Mouse (Mus musculus) skeletal muscle tissue, adult 2 months (tissue): ENCODE measurements around the gene Tmem144.
"Not testable (repeated sequence)": the region's sequence is repeated elsewhere in the genome, so short reads cannot be mapped to it uniquely, and the experiment has no call there.

Source experiments
- DNase-seq: peaks from one replicate; pipeline ENCODE4 v3.0.0-alpha.2; 2012; ENCODE audit warnings: low read depth, low spot score

Tmem144 gene

GRCm38 (mm10) chr3:79810563-79810962 lies 42.0 kb downstream of the Tmem144 start:
- no peak for DNase-seq

DNA sequence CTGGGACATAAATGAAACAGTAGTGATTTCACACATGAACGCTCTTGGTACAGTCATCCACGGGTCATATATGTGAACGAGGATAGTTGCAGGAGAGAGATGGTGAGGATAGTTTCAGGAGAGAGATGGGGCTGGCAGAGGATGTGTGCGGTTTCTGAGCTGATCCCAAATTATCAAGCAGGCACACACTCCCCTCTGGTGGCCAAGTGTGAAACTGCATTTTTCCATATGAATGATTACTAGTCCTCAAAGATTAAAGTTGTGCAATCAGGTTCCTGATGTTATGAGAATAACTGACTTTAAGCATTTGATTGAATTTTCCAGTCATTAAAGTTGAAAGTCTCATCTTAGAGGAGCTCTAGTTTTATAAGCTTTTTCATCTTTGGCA lies 43.4 kb downstream of the Tmem144 start:
- peak; percentile 55 for DNase-seq

DNA sequence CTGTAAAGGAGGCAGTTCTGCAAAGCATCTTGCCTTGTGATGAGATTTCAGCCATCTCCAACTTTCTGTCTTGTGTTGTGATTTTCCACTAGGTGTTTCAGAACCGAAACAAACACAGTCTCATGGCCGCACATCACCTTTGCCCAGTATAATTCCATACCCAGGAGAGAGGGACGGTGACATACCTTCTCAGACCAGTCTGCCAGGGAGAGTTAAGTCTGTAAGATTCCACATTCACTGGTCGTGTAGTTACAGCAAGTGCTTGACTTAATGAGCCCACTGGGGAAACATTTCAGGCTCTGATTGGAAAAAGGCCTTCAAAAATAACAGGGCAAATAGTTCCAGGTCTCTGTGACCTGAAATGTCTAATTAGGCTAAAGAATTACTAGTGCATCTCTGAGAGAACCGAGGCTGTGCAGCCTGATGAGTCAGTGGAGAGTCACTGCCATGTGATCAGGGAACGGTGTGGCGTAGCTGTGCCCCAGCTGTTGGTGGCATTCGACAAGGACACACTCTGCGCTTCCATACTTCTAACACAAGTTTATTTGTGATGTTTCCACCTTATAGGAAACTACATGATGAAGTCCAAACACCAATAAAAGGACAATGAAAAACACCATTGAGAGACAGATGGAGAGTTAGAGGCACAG lies 43.9 kb downstream of the Tmem144 start:
- DNase-seq: no peak

DNA sequence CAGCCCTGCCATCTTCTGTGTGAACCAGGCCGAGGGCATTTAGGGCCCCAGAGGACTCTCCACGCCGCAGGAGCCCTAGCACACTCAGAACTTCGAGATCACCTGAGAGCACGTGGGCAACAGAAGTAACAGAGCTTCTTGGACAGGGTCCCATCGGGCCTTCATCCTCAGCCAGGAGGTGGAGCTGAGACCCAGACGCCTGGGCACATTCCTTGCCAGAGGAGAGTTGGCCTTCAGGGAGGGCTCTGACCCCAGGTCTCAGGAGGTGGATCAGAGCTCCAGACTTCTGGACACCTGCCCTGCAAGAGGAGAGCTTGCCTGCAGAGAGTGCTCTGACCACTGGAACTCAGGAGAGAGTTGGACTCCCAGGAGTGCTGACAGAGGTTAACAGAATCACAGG lies 51.8 kb downstream of the Tmem144 start:
- not testable (repeated sequence) for DNase-seq

DNA sequence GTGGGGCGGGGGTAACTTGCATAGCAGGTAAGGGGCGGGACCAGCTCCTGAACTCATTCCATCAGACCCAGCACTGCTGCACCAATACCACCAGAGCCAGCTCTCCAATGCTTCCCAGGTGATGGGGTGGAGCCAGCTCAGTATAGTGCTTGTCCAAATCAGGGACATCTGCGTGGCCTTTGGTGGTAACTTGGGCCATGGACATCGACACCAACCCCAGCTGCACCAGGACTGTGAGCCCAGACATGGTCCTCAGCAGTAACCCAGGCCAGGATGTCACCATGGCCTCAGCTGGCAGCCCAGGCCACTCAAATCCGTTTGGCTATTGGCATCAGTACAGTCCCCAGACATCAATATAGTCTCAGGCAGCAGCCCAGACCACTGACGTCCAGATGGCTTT lies 60.3 kb downstream of the Tmem144 start:
- DNase-seq: no peak

GRCm38 (mm10) chr3:79790324-79790723 lies 62.2 kb downstream of the Tmem144 start:
- no peak for DNase-seq

DNA sequence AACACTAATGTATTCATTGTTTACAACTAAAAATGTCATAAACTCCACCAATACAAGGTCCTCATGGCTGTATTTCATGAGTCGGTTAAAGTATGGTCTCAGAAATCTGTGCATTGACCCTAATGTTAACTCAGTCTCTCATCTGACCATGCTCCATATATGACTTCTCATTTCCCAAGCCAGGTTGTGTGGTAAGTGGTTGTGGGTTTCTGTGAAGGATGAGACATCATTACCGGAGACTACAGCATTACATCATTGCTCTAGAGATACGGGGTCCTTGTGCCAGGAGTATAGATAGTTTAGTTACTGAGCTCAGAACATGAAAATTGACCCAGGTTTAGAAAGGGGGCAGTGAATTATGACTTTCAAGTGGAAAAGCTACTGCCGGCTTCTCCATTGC lies 63.0 kb downstream of the Tmem144 start:
- no peak for DNase-seq

DNA sequence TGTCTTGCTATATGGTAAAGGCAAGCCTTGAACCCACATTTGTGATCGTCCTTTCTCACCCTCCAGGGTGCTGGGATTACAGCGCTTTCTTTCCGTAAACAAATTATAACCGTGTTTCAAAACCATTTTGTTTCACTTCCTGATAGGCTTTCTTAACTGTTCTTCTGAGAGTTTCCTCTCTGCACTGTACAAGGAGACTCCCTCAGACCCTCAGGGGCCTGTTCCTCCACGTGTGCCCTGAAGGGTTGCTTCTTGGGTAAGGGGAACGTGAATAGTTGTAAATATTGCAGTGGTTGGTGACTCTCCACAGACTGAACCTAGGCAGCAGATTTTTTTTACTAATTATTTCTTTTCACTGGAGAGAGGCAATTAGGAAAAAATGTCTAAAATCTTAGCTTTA lies 63.6 kb downstream of the Tmem144 start:
- no peak for DNase-seq

DNA sequence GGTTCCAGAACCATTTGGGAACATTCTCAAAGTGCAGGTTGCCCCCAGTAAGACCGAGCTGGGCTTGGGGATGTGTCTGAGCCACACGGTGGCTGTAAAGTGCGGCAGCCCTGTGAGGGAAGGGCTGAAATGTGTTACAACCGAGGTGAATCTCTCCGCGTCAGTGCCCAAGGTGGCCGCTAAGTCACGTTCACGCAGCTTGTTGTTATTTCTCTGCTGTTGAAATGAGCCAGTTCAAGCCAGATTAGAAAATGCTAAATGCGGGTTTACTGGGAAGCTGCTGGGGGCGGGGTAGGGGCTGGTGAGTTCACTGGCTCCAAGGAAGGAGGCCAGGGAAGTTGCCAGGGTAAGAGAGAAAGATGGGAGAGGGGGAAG lies 68.2 kb downstream of the Tmem144 start:
- DNase-seq: no peak

- peak; percentile 34 for DNase-seq
These were observed 68.8 kb downstream of the Tmem144 start for GRCm38 (mm10) chr3:79783630-79784361.

DNA sequence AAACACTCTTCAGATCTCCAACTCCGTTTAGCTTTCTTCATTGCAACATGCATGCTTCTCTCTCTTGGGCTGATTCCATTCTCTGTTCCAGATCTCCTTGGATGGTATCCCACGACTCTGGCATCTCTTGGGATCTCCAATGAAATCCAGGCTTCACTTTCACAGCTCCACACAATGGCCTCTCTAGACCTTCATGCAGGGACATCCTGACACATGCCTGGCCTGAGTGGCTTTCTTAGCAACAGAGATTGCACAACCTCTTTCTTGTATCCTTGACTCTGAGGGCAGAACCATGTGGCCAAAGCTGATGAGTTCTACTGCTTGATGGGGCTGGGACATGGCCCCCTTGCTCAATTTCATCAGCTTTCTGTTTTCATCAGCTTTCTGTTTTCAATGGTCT lies 79.9 kb downstream of the Tmem144 start:
- DNase-seq: peak; percentile 62
